Mouse (Mus musculus) mesoderm, embryonic 11.5 days (tissue): ENCODE results near the gene Hivep3.

Experiments used
- DNase-seq: peaks from one replicate; pipeline ENCODE4 v3.0.0-alpha.2; 2012; ENCODE audit warnings: low read depth, low spot score

The Hivep3 gene

GRCm38 (mm10) chr4:120148291-120149141 lies 414.9 kb downstream of the Hivep3 start:
- DNase-seq, result peak; percentile 88

- DNase-seq, result peak; percentile 53
Measured at GRCm38 (mm10) chr4:120149142-120149524, 415.5 kb downstream of the Hivep3 start.

- no peak for DNase-seq
Measured at GRCm38 (mm10) chr4:120150345-120150920, 416.8 kb downstream of the Hivep3 start.

- DNase-seq, result no peak
Measured at GRCm38 (mm10) chr4:120151906-120152305, 418.3 kb downstream of the Hivep3 start.

DNA sequence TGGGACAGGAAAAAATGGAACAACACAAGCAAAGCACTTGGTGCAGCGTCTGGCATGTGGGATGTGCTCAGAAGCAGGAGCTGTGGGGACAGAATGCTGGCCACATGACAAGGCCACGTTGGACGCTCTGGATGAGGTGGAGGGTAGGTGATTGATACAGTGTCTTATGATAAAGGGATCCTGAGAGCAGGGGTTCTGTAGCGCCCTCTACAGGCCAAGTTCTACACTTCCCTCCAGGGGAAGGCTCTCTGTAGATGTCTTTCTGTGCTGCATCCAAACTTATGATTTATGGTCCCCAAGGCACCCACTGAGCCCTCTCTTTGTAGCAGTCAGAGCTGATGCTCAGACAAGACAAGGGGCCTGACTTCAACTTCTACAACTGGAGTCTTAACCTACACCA lies 419.1 kb downstream of the Hivep3 start:
- no peak for DNase-seq

- no peak for DNase-seq
Measured at GRCm38 (mm10) chr4:120153736-120154135, 420.2 kb downstream of the Hivep3 start.

GRCm38 (mm10) chr4:120158714-120159310 lies 425.2 kb downstream of the Hivep3 start:
- no peak for DNase-seq

DNA sequence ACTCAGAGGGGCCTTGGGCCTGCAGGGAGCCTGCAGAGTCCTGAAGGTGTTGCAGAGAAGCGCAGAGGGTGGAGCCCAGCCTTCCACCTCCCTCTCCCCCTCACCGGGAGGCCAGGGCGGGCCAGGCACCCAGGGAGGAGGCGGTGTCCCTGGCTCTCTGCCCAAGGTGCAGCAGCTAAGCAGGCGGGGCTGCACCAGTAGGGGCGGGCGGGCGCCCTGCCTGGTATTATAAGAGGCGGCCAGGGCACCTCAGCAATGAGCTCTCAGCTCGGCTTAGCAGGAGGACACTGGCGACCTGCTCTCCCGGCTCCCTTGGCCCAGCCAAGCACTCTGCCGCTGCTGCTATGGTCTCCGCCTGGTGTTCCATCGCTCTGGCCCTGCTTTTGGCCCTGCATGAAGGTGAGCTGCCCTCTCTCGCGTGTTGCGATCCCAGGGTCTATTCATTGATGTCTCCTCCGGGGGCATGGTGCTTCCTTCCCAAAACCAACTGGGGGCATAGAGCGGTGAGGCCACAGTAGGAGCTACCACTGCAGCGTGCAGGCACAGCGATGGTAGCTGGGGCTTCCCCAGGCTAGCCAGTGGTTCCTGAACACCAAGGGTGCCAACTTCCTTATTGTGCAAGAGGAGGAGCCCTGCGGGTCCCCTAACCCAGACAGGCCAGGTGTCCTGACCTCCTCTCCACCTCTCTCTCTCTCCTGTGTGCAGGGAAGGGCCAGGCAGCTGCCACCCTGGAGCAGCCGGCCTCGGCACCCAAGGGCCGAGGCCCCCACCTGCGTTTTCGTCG lies 427.8 kb downstream of the Hivep3 start, which contains the start of gene Edn2:
Gene Edn2, plus strand, starts transcription at position 41 of the 784 bp plus-strand sequence.
- no peak for DNase-seq

GRCm38 (mm10) chr4:120162586-120162985 lies 429.0 kb downstream of the Hivep3 start:
- DNase-seq, result no peak

DNA sequence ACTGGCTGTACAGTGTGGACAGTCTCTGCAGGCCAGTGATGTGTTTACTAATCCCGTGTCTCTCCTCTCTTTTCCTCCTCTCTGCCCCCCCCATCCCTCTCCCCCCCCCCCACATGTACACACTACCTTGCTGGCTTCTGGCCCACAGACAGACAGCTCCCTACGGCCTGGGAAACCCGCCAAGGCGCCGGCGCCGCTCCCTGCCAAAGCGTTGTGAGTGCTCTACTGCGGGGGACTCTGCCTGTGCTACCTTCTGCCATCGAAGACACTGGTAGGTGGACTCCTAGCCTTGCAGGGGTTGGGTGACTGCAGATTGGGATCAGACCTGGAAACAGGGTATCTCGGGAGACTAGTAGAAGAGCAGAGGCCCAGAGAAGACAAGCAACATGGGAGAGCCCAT lies 429.7 kb downstream of the Hivep3 start:
- no peak for DNase-seq

- DNase-seq, result no peak
Measured at GRCm38 (mm10) chr4:120164316-120164715, 430.7 kb downstream of the Hivep3 start.

GRCm38 (mm10) chr4:120167778-120168177 lies 434.2 kb downstream of the Hivep3 start:
- no peak for DNase-seq

GRCm38 (mm10) chr4:120168346-120168745 lies 434.8 kb downstream of the Hivep3 start:
- DNase-seq, result no peak

GRCm38 (mm10) chr4:120170387-120170936 lies 436.9 kb downstream of the Hivep3 start:
- DNase-seq, result no peak

GRCm38 (mm10) chr4:120172050-120172684 lies 438.6 kb downstream of the Hivep3 start:
- peak; percentile 19 for DNase-seq

GRCm38 (mm10) chr4:120179123-120179522 lies 445.5 kb downstream of the Hivep3 start:
- no peak for DNase-seq

- DNase-seq, result no peak
Measured at GRCm38 (mm10) chr4:120180535-120180934, 447.0 kb downstream of the Hivep3 start.

- DNase-seq, result peak; percentile 54
Measured at GRCm38 (mm10) chr4:120184374-120184991, 450.9 kb downstream of the Hivep3 start.

GRCm38 (mm10) chr4:120186441-120186840 lies 452.9 kb downstream of the Hivep3 start:
- no peak for DNase-seq

- peak; percentile 36 for DNase-seq
Measured at GRCm38 (mm10) chr4:120186934-120187333, 453.4 kb downstream of the Hivep3 start.
